In genomic region chr9:44254508-44255135, GRCm38 (mm10) we compare ENCODE assay signal across 15 mouse cellular contexts. TPM values are rescaled to one million over a fixed set of nuclear protein-coding genes. Genes with fewer than 3 reads are reported as not detected.
DNase-seq lines count a peak whose midpoint lies in the region; ATAC-seq lines count a peak whose summit lies in the region.
"Had no signal": no experiment of that assay in that cellular context is flagged by ENCODE, and none has a peak within 500 bp of the region (broad histone marks: within the 10 kb centered on the region; RNA-seq: fewer than 3 reads in every experiment).

No protein-coding gene starts in this region.

- H3K27me3 ChIP-seq in forebrain, embryonic 13.5 days: peaks cover 5% of the 10 kb centered on the region; the same call in 1 of the 2 replicates
- H3K27me3 ChIP-seq in limb, embryonic 10.5 days (ENCODE audit: low read depth, poor library complexity, severe bottlenecking): 0 out of 2 replicates have a peak, but pooled peaks cover 12% of the 10 kb centered on the region
- H3K27me3 ChIP-seq in neural tube, embryonic 13.5 days: no peaks in the 10 kb centered on the region
- H3K27me3 ChIP-seq in heart, embryonic 11.5 days (ENCODE audit: control insufficient read depth, insufficient read depth, low read length): 0 out of 2 replicates have a peak, but pooled peaks cover 4% of the 10 kb centered on the region

- intact Hi-C loops in left cerebral cortex, postnatal 4 days (cut with DNase I): no loop called here

- H3K4me3 ChIP-seq in forebrain, embryonic 13.5 days: 0 out of 2 replicates have a peak overlapping the region, but pooled peaks have one; percentile 2
- no peak overlapping the region for H3K4me3 ChIP-seq in limb, embryonic 10.5 days
- no peak overlapping the region for H3K4me3 ChIP-seq in neural tube, embryonic 13.5 days
- H3K4me3 ChIP-seq in heart, embryonic 11.5 days (ENCODE audit: low read depth, low read length): no peak overlapping the region

- peak; percentile 80 for ATAC-seq in forebrain, embryonic 13.5 days
- ATAC-seq in neural tube, embryonic 13.5 days (ENCODE audit: low read depth): peak; percentile 81
- ATAC-seq in heart, embryonic 11.5 days (replicated peaks; ENCODE audit: insufficient number of reproducible peaks, low FRiP score, low TSS enrichment): no peak

- H3K9me3 ChIP-seq in forebrain, embryonic 13.5 days (replicated peaks): no peaks in the 10 kb centered on the region
- no peaks in the 10 kb centered on the region for H3K9me3 ChIP-seq in limb, embryonic 10.5 days (replicated peaks)
- no peaks in the 10 kb centered on the region for H3K9me3 ChIP-seq in neural tube, embryonic 13.5 days
- H3K9me3 ChIP-seq in heart, embryonic 11.5 days (replicated peaks; ENCODE audit: control insufficient read depth, low read length): no peaks in the 10 kb centered on the region

- no peaks in the 10 kb centered on the region for H3K36me3 ChIP-seq in forebrain, embryonic 13.5 days (ENCODE audit: poor library complexity, severe bottlenecking)
- H3K36me3 ChIP-seq in limb, embryonic 10.5 days: no peaks in the 10 kb centered on the region
- H3K36me3 ChIP-seq in neural tube, embryonic 13.5 days: no peaks in the 10 kb centered on the region
- H3K36me3 ChIP-seq in heart, embryonic 11.5 days (ENCODE audit: control insufficient read depth, insufficient read depth, low read length): no peaks in the 10 kb centered on the region

- H3K9ac ChIP-seq in forebrain, embryonic 13.5 days: no peak overlapping the region
- no peak overlapping the region for H3K9ac ChIP-seq in neural tube, embryonic 13.5 days
- no peak overlapping the region for H3K9ac ChIP-seq in heart, embryonic 11.5 days (ENCODE audit: low read depth, low read length)

- peak overlapping the region; percentile 88 for H3K27ac ChIP-seq in forebrain, embryonic 13.5 days
- H3K27ac ChIP-seq in limb, embryonic 10.5 days: peak overlapping the region; percentile 83
- H3K27ac ChIP-seq in neural tube, embryonic 13.5 days (replicated peaks): peak overlapping the region; percentile 82
- H3K27ac ChIP-seq in heart, embryonic 11.5 days (ENCODE audit: low read depth, low read length): no peak overlapping the region

- peak overlapping the region; percentile 30 for H3K4me2 ChIP-seq in forebrain, embryonic 13.5 days
- peak overlapping the region; percentile 9; the same call in 1 of the 2 replicates for H3K4me2 ChIP-seq in neural tube, embryonic 13.5 days
- H3K4me2 ChIP-seq in heart, embryonic 11.5 days: no peak overlapping the region

- 3% methylated on average over 5 of the region's 5 CpGs for WGBS in forebrain, embryonic 13.5 days
- 9% methylated on average over 5 of the region's 5 CpGs for WGBS in limb, embryonic 10.5 days
- WGBS in neural tube, embryonic 13.5 days: 5% methylated on average over 5 of the region's 5 CpGs
- 10% methylated on average over 5 of the region's 5 CpGs for WGBS in heart, embryonic 11.5 days (ENCODE audit: insufficient replicate concordance)

- peaks cover 54% of the 10 kb centered on the region for H3K4me1 ChIP-seq in forebrain, embryonic 13.5 days
- peaks cover 41% of the 10 kb centered on the region for H3K4me1 ChIP-seq in limb, embryonic 10.5 days
- H3K4me1 ChIP-seq in neural tube, embryonic 13.5 days (replicated peaks): peaks cover 49% of the 10 kb centered on the region
- peaks cover 6% of the 10 kb centered on the region; the same call in 1 of the 2 replicates for H3K4me1 ChIP-seq in heart, embryonic 11.5 days (ENCODE audit: control insufficient read depth, insufficient read depth, low read length)

- DNase-seq in left cerebral cortex, postnatal 4 days: peak; percentile 21
- DNase-seq in left cerebral cortex, adult 9 months (ENCODE audit: low spot score in 2 of 2): no peak
- peak; percentile 49 for DNase-seq in limb, embryonic 10.5 days (ENCODE audit: low spot score)
- no peak for DNase-seq in adrenal gland, adult 8-10 months
- DNase-seq in urinary bladder, postnatal 14 days (ENCODE audit: low spot score): no peak
- DNase-seq: B cell, adult 2 months; lung, postnatal 36 days had no signal

RNA-seq across cellular contexts. Expression of gene Pdzd3, which starts 3.4 kb away (rescaled TPM):
- under 1 TPM; 0.40 to 0.72 TPM for total RNA-seq in left cerebral cortex, postnatal 4 days (2021)
- polyA plus RNA-seq in forebrain, embryonic 13.5 days (2015; fragmentation: Nextera tagmentation; extraction: Ambion mirVana): 0.39 and 0.40 TPM in 2 replicates
- 0.13 TPM in 1 of 2 replicates, not detected in the other for polyA plus RNA-seq in limb, embryonic 10.5 days (2016; fragmentation: Nextera tagmentation; extraction: Ambion mirVana)
- polyA plus RNA-seq in neural tube, embryonic 13.5 days (2015; fragmentation: Nextera tagmentation; extraction: Ambion mirVana): 0.33 and 0.48 TPM in 2 replicates
- total RNA-seq in adrenal gland, adult 8-10 months (2022): under 1 TPM in 3 of 4 experiments, not detected in 1; 0.24 to 0.27 (median 0.25) TPM
- polyA plus RNA-seq in heart, embryonic 11.5 days (2014; fragmentation: Nextera tagmentation; extraction: Ambion mirVana): not detected in 2 replicates
- total RNA-seq: adrenal gland, adult 18-20 months; liver, adult 2 months had no signal
- polyA plus RNA-seq: liver, adult 2 months had no signal

RNA-seq across cellular contexts. Expression of gene Nlrx1, which starts 13.8 kb away (rescaled TPM):
- 1 to 10 TPM; 8.3 to 8.8 TPM for total RNA-seq in left cerebral cortex, postnatal 4 days (2021)
- polyA plus RNA-seq in forebrain, embryonic 13.5 days (2015; fragmentation: Nextera tagmentation; extraction: Ambion mirVana): 4.4 and 4.5 TPM in 2 replicates
- 2.1 and 3.3 TPM in 2 replicates for polyA plus RNA-seq in limb, embryonic 10.5 days (2016; fragmentation: Nextera tagmentation; extraction: Ambion mirVana)
- 4.5 and 4.7 TPM in 2 replicates for polyA plus RNA-seq in neural tube, embryonic 13.5 days (2015; fragmentation: Nextera tagmentation; extraction: Ambion mirVana)
- 10 to 100 TPM; 27.6 to 41.8 (median 34.2) TPM for total RNA-seq in adrenal gland, adult 8-10 months (2022)
- polyA plus RNA-seq in heart, embryonic 11.5 days (2014; fragmentation: Nextera tagmentation; extraction: Ambion mirVana): 3.6 and 4.9 TPM in 2 replicates

RNA-seq across cellular contexts. Expression of gene Ccdc153, which starts 14.1 kb away (rescaled TPM):
- total RNA-seq in left cerebral cortex, postnatal 4 days (2021): 1 to 10 TPM; 3.5 to 4.6 TPM
- polyA plus RNA-seq in forebrain, embryonic 13.5 days (2015; fragmentation: Nextera tagmentation; extraction: Ambion mirVana): not detected in 2 replicates
- not detected in 2 replicates for polyA plus RNA-seq in limb, embryonic 10.5 days (2016; fragmentation: Nextera tagmentation; extraction: Ambion mirVana)
- polyA plus RNA-seq in neural tube, embryonic 13.5 days (2015; fragmentation: Nextera tagmentation; extraction: Ambion mirVana): not detected in 2 replicates
- 10 to 100 TPM in 2 of 4 experiments, 1 to 10 TPM in 2; 3.9 to 18.0 (median 7.9) TPM for total RNA-seq in adrenal gland, adult 8-10 months (2022)
- polyA plus RNA-seq in heart, embryonic 11.5 days (2014; fragmentation: Nextera tagmentation; extraction: Ambion mirVana): not detected in 2 replicates
- total RNA-seq: gastrocnemius, postnatal 4 days; hematopoietic stem cell, adult 5-6 weeks; liver, adult 2 months had no signal
- polyA plus RNA-seq: large intestine, adult 2 months; liver, adult 2 months had no signal

RNA-seq across cellular contexts. Expression of gene Cbl, which starts 20.8 kb away (rescaled TPM):
- 10 to 100 TPM; 58.4 to 62.4 TPM for total RNA-seq in left cerebral cortex, postnatal 4 days (2021)
- polyA plus RNA-seq in forebrain, embryonic 13.5 days (2015; fragmentation: Nextera tagmentation; extraction: Ambion mirVana): 25.2 and 26.4 TPM in 2 replicates
- 19.6 and 23.9 TPM in 2 replicates for polyA plus RNA-seq in limb, embryonic 10.5 days (2016; fragmentation: Nextera tagmentation; extraction: Ambion mirVana)
- 20.1 and 21.1 TPM in 2 replicates for polyA plus RNA-seq in neural tube, embryonic 13.5 days (2015; fragmentation: Nextera tagmentation; extraction: Ambion mirVana)
- total RNA-seq in adrenal gland, adult 8-10 months (2022): 10 to 100 TPM; 30.4 to 52.9 (median 40.1) TPM
- 12.6 and 14.8 TPM in 2 replicates for polyA plus RNA-seq in heart, embryonic 11.5 days (2014; fragmentation: Nextera tagmentation; extraction: Ambion mirVana)

RNA-seq across cellular contexts. Expression of gene Abcg4, which starts 33.8 kb away (rescaled TPM):
- total RNA-seq in left cerebral cortex, postnatal 4 days (2021): 10 to 100 TPM; 64.0 to 71.1 TPM
- 9.2 and 10.9 TPM in 2 replicates for polyA plus RNA-seq in forebrain, embryonic 13.5 days (2015; fragmentation: Nextera tagmentation; extraction: Ambion mirVana)
- 1.9 and 4.6 TPM in 2 replicates for polyA plus RNA-seq in limb, embryonic 10.5 days (2016; fragmentation: Nextera tagmentation; extraction: Ambion mirVana)
- 21.1 and 22.5 TPM in 2 replicates for polyA plus RNA-seq in neural tube, embryonic 13.5 days (2015; fragmentation: Nextera tagmentation; extraction: Ambion mirVana)
- 10 to 100 TPM; 39.3 to 51.3 (median 42.1) TPM for total RNA-seq in adrenal gland, adult 8-10 months (2022)
- polyA plus RNA-seq in heart, embryonic 11.5 days (2014; fragmentation: Nextera tagmentation; extraction: Ambion mirVana): 2.7 and 3.3 TPM in 2 replicates
- total RNA-seq: liver, adult 2 months had no signal

Comparison
In these comparisons a context has a peak if more than half of its experiments do, and no peak if none do; other contexts are left out.
1. DNase-seq: peak in left cerebral cortex, postnatal 4 days (single experiment) and limb, embryonic 10.5 days (single experiment); none in left cerebral cortex, adult 9 months (0 of 2), adrenal gland, adult 8-10 months (single experiment) and urinary bladder, postnatal 14 days (single experiment).